Mouse (Mus musculus) thymus, adult 2 months (tissue): ENCODE data around the gene Haus7.

Experiments
- CTCF ChIP-seq: fragments of 200-500 bp; IDR thresholded peaks from 2 replicates; pipeline ENCODE4 v1.5.1; 2012; ENCODE audit warnings: mild to moderate bottlenecking, control low read depth, low read length, moderate library complexity, borderline replicate concordance; ENCODE audit not compliant: control insufficient read depth, poor library complexity, insufficient read depth; ENCODE audit errors: extremely low read depth
- POLR2A ChIP-seq: fragments of 200-500 bp; IDR thresholded peaks from 2 replicates; pipeline ENCODE4 v1.6.1; 2012; ENCODE audit warnings: mild to moderate bottlenecking, low read length, control low read depth, moderate library complexity; ENCODE audit not compliant: control insufficient read depth, poor library complexity, insufficient read depth; ENCODE audit errors: extremely low read depth

DNA sequence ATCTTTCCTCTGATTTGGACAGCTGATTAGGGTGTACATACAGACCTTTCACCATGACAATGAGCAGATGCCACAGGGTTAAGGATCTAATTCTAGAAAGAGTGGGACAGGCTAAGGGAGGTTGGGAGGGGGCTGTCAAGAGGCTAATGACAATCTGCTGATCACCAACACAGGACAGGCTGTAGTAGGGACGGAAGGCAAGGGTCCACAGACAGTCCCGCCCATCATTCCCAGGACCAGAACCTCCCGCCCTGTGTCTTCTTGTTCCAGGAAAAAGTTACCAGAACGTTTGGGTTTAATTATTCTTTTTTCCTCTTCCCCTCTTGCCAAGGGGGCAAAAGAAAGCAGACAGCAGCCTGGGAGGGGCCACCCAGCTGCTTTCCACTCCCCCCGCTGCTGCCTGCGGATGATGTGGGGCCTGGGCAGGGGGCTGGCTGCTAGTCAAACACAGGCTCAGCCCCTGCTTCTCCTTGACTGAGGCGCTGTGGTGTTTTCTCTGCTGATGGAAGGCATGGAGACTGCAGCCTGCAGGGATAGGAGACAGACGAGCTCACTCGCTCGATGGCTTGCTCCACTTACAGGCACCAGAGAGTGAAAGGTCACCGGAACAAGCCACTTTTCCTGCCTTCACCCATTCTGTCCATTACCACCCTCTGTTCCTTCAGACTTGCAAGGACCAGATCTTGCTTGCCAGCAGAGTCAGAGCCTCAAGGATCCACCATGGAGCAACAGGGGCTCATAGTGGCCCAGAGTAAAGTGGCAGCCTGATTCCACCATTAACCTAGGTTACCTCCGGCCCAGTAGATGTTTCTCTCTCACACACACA lies 15.7 kb upstream of the Haus7 start:
- no peak for TF ChIP-seq POLR2A
- TF ChIP-seq CTCF, result no peak
